Mouse (Mus musculus) kidney, postnatal 0 days (tissue): ENCODE data around the gene Pon3. TPM values are rescaled to one million over a fixed set of nuclear protein-coding genes. Genes with fewer than 3 reads are reported as not detected.

Experiments
- ATAC-seq: fragments of 200-750 bp; cut with Nextera tagmentation; replicated peaks from 2 replicates; pipeline ENCODE4 v1.8.0; 2017; ENCODE audit warnings: low read depth, moderate number of reproducible peaks, moderate TSS enrichment, moderate library complexity; ENCODE audit not compliant: low FRiP score
- DNase-seq: peaks from one replicate; pipeline ENCODE4 v3.0.0-alpha.2; 2016; ENCODE audit warnings: low spot score
- H3K27ac ChIP-seq: fragments of 300-500 bp; sonication (generic); 2 replicates; pipeline ENCODE4 v1.5.1; 2014; ENCODE audit warnings: mild to moderate bottlenecking
- H3K27me3 ChIP-seq: fragments of 300-500 bp; sonication (generic); 2 replicates; pipeline ENCODE4 v1.6.1; 2014; ENCODE audit warnings: low read length, mixed read lengths; ENCODE audit not compliant: insufficient read depth
- H3K36me3 ChIP-seq: fragments of 300-500 bp; sonication (generic); 2 replicates; pipeline ENCODE4 v1.6.1; 2014; ENCODE audit warnings: low read length, mixed read lengths; ENCODE audit not compliant: insufficient read depth
- H3K4me1 ChIP-seq: fragments of 300-500 bp; sonication (generic); replicated peaks from 2 replicates; pipeline ENCODE4 v1.6.1; 2014; ENCODE audit warnings: antibody characterized with exemption, low read length, mixed read lengths; ENCODE audit not compliant: insufficient read depth
- H3K4me2 ChIP-seq: fragments of 300-500 bp; sonication (generic); 2 replicates; pipeline ENCODE4 v1.6.1; 2014; ENCODE audit warnings: mild to moderate bottlenecking, low read length, moderate library complexity, mixed read lengths
- H3K4me3 ChIP-seq: fragments of 300-500 bp; sonication (generic); replicated peaks from 2 replicates; pipeline ENCODE4 v1.5.1; 2014; ENCODE audit warnings: low read depth, low read length
- H3K9ac ChIP-seq: fragments of 300-500 bp; sonication (generic); 2 replicates; pipeline ENCODE4 v1.6.1; 2014; ENCODE audit warnings: low read depth, low read length
- H3K9me3 ChIP-seq: fragments of 300-500 bp; sonication (generic); replicated peaks from 2 replicates; pipeline ENCODE4 v1.6.1; 2016; ENCODE audit warnings: low read length, inconsistent platforms, mixed read lengths
- CTCF ChIP-seq: IDR thresholded peaks from 2 replicates; pipeline ENCODE4 v1.5.1; 2016; ENCODE audit warnings: antibody characterized with exemption, low read depth, mild to moderate bottlenecking, moderate library complexity
- WGBS: fragments of 180-500 bp; shearing (Covaris S2); extraction: QIAGEN DNeasy Blood & Tissue Kit; methylation state at CpG from one replicate; pipeline ENCODE4 v1.1.7; 2014; 5-methylcytosine and 5-hydroxymethylcytosine counted together
- polyA plus RNA-seq: library from polyadenylated mRNA; unstranded; fragments of >200 nt; fragmentation: Nextera tagmentation; extraction: Ambion mirVana; gene quantifications from 2 replicates; pipeline ENCODE4 v1.2.1, GENCODE M21; 2015

The Pon3 gene
- polyA plus RNA-seq = 13.1 and 13.8 TPM in 2 replicates

GRCm38 (mm10) chr6:5255722-5256451, at the start of gene Pon3:
Pon3 (minus strand) TSS chr6:5256286.
- Histone ChIP-seq H3K9me3 (no peaks in the 10 kb centered on the region), H3K9ac (peak within 1 kb of the TSS; percentile 46; the same call in 1 of the 2 replicates), H3K27me3 (no peaks in the 10 kb centered on the region), H3K27ac (no peak within 1 kb of the TSS), H3K4me1 (no peaks in the 10 kb centered on the region), H3K4me2 (peak within 1 kb of the TSS; percentile 51), H3K4me3 (peak within 1 kb of the TSS; percentile 32), H3K36me3 (no peaks in the 10 kb centered on the region)
- ATAC-seq (peak; percentile 82; the same call in 1 of the 2 replicates), DNase-seq (peak; percentile 77)
- 3% methylated on average over 16 of the region's 16 CpGs for WGBS
- TF ChIP-seq CTCF = no peak

DNA sequence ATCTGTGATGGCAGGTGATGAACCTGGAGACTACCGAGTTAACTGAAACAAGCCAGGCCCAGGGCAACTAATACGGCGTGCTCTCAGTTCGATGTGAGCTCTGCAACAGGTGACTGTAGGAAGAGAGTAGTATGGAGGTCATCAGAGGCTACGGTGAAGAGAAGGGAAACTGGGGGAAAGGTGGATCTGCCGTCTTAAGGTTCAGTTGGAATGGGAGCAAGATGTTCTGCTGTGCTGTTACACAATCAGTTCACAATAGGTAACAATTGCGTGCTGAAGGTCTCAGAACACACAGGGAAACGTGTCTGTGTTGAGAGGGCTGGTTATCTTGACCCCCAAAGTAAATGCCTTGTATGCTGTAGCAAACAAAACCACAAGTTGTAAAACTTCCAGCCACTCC, 48.9 kb upstream of the Pon3 start:
- no peak for TF ChIP-seq CTCF
- Histone ChIP-seq H3K9me3 (no peaks in the 10 kb centered on the region), H3K36me3 (no peaks in the 10 kb centered on the region), H3K27ac (no peak overlapping the region), H3K27me3 (no peaks in the 10 kb centered on the region), H3K4me2 (no peak overlapping the region), H3K4me3 (no peak overlapping the region), H3K9ac (no peak overlapping the region), H3K4me1 (no peaks in the 10 kb centered on the region)
- WGBS = 91% methylated on average over 8 of the region's 8 CpGs
- DNase-seq = no peak
- ATAC-seq = no peak

GRCm38 (mm10) chr6:5300629-5301028, 44.5 kb upstream of the Pon3 start:
- no peaks in the 10 kb centered on the region for H3K27me3 ChIP-seq
- no peak overlapping the region for H3K4me2 ChIP-seq
- no peaks in the 10 kb centered on the region for H3K4me1 ChIP-seq
- no peaks in the 10 kb centered on the region for H3K36me3 ChIP-seq
- WGBS = 87% methylated on average over 8 of the region's 8 CpGs
- H3K27ac ChIP-seq = no peak overlapping the region
- ATAC-seq = no peak
- no peak for DNase-seq
- no peaks in the 10 kb centered on the region for H3K9me3 ChIP-seq
- no peak for TF ChIP-seq CTCF
- H3K4me3 ChIP-seq = no peak overlapping the region
- no peak overlapping the region for H3K9ac ChIP-seq

GRCm38 (mm10) chr6:5299561-5299960, 43.5 kb upstream of the Pon3 start:
- no peak overlapping the region for H3K4me3 ChIP-seq
- H3K4me1 ChIP-seq = no peaks in the 10 kb centered on the region
- H3K9ac ChIP-seq = no peak overlapping the region
- no peak for TF ChIP-seq CTCF
- no peaks in the 10 kb centered on the region for H3K36me3 ChIP-seq
- H3K9me3 ChIP-seq = no peaks in the 10 kb centered on the region
- ATAC-seq (no peak), DNase-seq (no peak)
- 77% methylated on average over 5 of the region's 5 CpGs for WGBS
- H3K27me3 ChIP-seq = no peaks in the 10 kb centered on the region
- H3K27ac ChIP-seq = no peak overlapping the region
- no peak overlapping the region for H3K4me2 ChIP-seq

GRCm38 (mm10) chr6:5298092-5298554, 42.0 kb upstream of the Pon3 start, which contains the start of gene Pon2:
Pon2 (minus strand) TSS chr6:5298455.
- Histone ChIP-seq H3K4me2 (peak within 1 kb of the TSS; percentile 60), H3K27ac (peak within 1 kb of the TSS; percentile 85), H3K4me3 (peak within 1 kb of the TSS; percentile 65), H3K4me1 (no peaks in the 10 kb centered on the region), H3K9ac (peak within 1 kb of the TSS; percentile 78), H3K36me3 (no peaks in the 10 kb centered on the region), H3K27me3 (no peaks in the 10 kb centered on the region), H3K9me3 (no peaks in the 10 kb centered on the region)
- ATAC-seq (peak; percentile 95), DNase-seq (peak; percentile 90)
- under 1% methylated on average over 47 of the region's 47 CpGs for WGBS
- no peak for TF ChIP-seq CTCF

GRCm38 (mm10) chr6:5297321-5298091, 41.4 kb upstream of the Pon3 start:
- peak; percentile 89 for DNase-seq
- WGBS = 3% methylated on average over 24 of the region's 25 CpGs
- peak overlapping the region; percentile 85 for H3K27ac ChIP-seq
- H3K4me2 ChIP-seq = peak overlapping the region; percentile 60
- no peaks in the 10 kb centered on the region for H3K27me3 ChIP-seq
- TF ChIP-seq CTCF = no peak
- no peaks in the 10 kb centered on the region for H3K36me3 ChIP-seq
- peak; percentile 47 for ATAC-seq
- H3K9me3 ChIP-seq = no peaks in the 10 kb centered on the region
- no peaks in the 10 kb centered on the region for H3K4me1 ChIP-seq
- H3K9ac ChIP-seq = peak overlapping the region; percentile 78
- H3K4me3 ChIP-seq = peak overlapping the region; percentile 65
